Mouse (Mus musculus) left cerebral cortex, postnatal 14 days (tissue): ENCODE results near the gene E2f2. TPM values are rescaled to one million over a fixed set of nuclear protein-coding genes. Genes with fewer than 3 reads are reported as not detected.

Experiments used
- DNase-seq, 2 experiments: peaks; one replicate each; pipeline ENCODE4 v3.0.0; 2021 to 2022; ENCODE audit warnings: low spot score in 2 of 2, mixed read lengths in 1 of 2
- intact Hi-C: fragments of 180-260 bp; cut with DNase I; formaldehyde crosslinking; loops from one replicate; pipeline ENCODE4 v1.15.1; 2025
- total RNA-seq, 2 experiments: library from RNA; stranded (reverse); gene quantifications; 2 replicates each; pipeline ENCODE4 v1.2.3; 2021

Gene E2f2
- total RNA-seq, 2 experiments from 2014 or later, result 0.90 to 0.93 TPM

GRCm38 (mm10) chr4:136224677-136225460 is 52.7 kb downstream of the E2f2 start:
- intact Hi-C loops, result no loop called here
- no peak for DNase-seq

- intact Hi-C loops, result no loop called here
- no peak for DNase-seq
These were observed 55.2 kb downstream of the E2f2 start for GRCm38 (mm10) chr4:136227408-136227807.

- no peak for DNase-seq
- intact Hi-C loops, result no loop called here
These were observed 56.4 kb downstream of the E2f2 start for GRCm38 (mm10) chr4:136228640-136229039.

GRCm38 (mm10) chr4:136238669-136239068 is 66.5 kb downstream of the E2f2 start:
- intact Hi-C loops, result loop anchor here (5.0 kb wide), 1 partner anchor 36 kb away; no protein-coding TSS in a partner anchor
- DNase-seq, result no peak

GRCm38 (mm10) chr4:136239111-136239510 is 66.9 kb downstream of the E2f2 start:
- intact Hi-C loops, result loop anchor here (5.0 kb wide), 1 partner anchor 37 kb away; no protein-coding TSS in a partner anchor

GRCm38 (mm10) chr4:136239622-136240021 is 67.4 kb downstream of the E2f2 start:
- intact Hi-C loops, result loop anchor here (5.0 to 10.0 kb wide), 2 partner anchors 37 to 385 kb away; partner anchors contain the start of gene Lactbl1
- DNase-seq, result peak; percentile 88 to 90

More at GRCm38 (mm10) chr4:136239111-136239510, 66.9 kb downstream of the E2f2 start:
- no peak for DNase-seq

- intact Hi-C loops, result loop anchor here (10.0 kb wide), 1 partner anchor 385 kb away; the partner anchor contains the start of gene Lactbl1
- no peak for DNase-seq
These were observed 67.9 kb downstream of the E2f2 start for GRCm38 (mm10) chr4:136240123-136240522.

GRCm38 (mm10) chr4:136240955-136241354 is 68.8 kb downstream of the E2f2 start:
- intact Hi-C loops, result loop anchor here (10.0 kb wide), 1 partner anchor 384 kb away; the partner anchor contains the start of gene Lactbl1
- no peak for DNase-seq

- intact Hi-C loops, result loop anchor here (10.0 kb wide), 1 partner anchor 383 kb away; the partner anchor contains the start of gene Lactbl1
- peak in 1 of 2 experiments; percentile 36 for DNase-seq
These were observed 70.0 kb downstream of the E2f2 start for GRCm38 (mm10) chr4:136242065-136242703.

GRCm38 (mm10) chr4:136242728-136243127 is 70.5 kb downstream of the E2f2 start:
- no peak for DNase-seq
- intact Hi-C loops, result loop anchor here (10.0 kb wide), 1 partner anchor 382 kb away; the partner anchor contains the start of gene Lactbl1

GRCm38 (mm10) chr4:136244208-136244607 is 72.0 kb downstream of the E2f2 start:
- intact Hi-C loops, result loop anchor here (10.0 kb wide), 1 partner anchor 381 kb away; the partner anchor contains the start of gene Lactbl1
- no peak for DNase-seq

Other genes starting within 250 kb of the E2f2 start
- 10 to 100 TPM; 28.3 to 30.9 TPM for gene Hmgcl, start 225.9 kb upstream of the E2f2 start, total RNA-seq
- gene Gale, start 208.7 kb upstream of the E2f2 start, total RNA-seq, result 10 to 100 TPM; 26.2 to 31.6 TPM
- gene Lypla2, start 199.8 kb upstream of the E2f2 start, total RNA-seq, result 10 to 100 TPM; 82.2 to 91.6 TPM
- 10 to 100 TPM; 71.5 to 72.5 TPM for gene Pithd1, start 185.1 kb upstream of the E2f2 start, total RNA-seq
- 10 to 100 TPM; 27.6 to 28.2 TPM for gene Eloa, start 150.6 kb upstream of the E2f2 start, total RNA-seq
- gene Rpl11, start 119.0 kb upstream of the E2f2 start, total RNA-seq, result 100 to 1,000 TPM; 216 to 244 TPM
- 10 to 100 TPM; 30.2 to 53.1 TPM for gene Id3, start 28.9 kb upstream of the E2f2 start, total RNA-seq
- gene Asap3, start 34.0 kb downstream of the E2f2 start, total RNA-seq, result 1 to 10 TPM; 3.9 to 4.2 TPM
- gene Tcea3, start 75.3 kb downstream of the E2f2 start, total RNA-seq, result under 1 TPM in 1 of 2 experiments, not detected in 1; 0.61 TPM
- gene Zfp46, start 112.3 kb downstream of the E2f2 start, total RNA-seq, result 10 to 100 TPM; 90.0 to 93.6 TPM
- gene Hnrnpr, start 138.5 kb downstream of the E2f2 start, total RNA-seq, result 10 to 100 TPM; 87.8 to 95.1 TPM